Mouse (Mus musculus) forebrain, embryonic 15.5 days (tissue): ENCODE measurements around the gene Gm11985. TPM values are rescaled to one million over a fixed set of nuclear protein-coding genes. Genes with fewer than 3 reads are reported as not detected.

Experiments used
- polyA plus RNA-seq: library from polyadenylated mRNA; unstranded; fragments of >200 nt; fragmentation: Nextera tagmentation; extraction: Ambion mirVana; gene quantifications from 2 replicates; pipeline ENCODE4 v1.2.1, GENCODE M21; 2015

Gene Gm11985
- polyA plus RNA-seq, 1 experiment from 2014 or later: not detected

Other genes starting within 250 kb of the Gm11985 start
- 5.7 and 6.9 TPM in 2 replicates for gene Adcy1, start 125.1 kb downstream of the Gm11985 start, polyA plus RNA-seq
- gene Igfbp1, start 9.2 kb upstream of the Gm11985 start, polyA plus RNA-seq: 0.14 TPM in 1 of 2 replicates, not detected in the other
- 34.7 and 40.3 TPM in 2 replicates for gene Igfbp3, start 25.4 kb upstream of the Gm11985 start, polyA plus RNA-seq